Mouse (Mus musculus): Measurements from ENCODE around the gene Tex101.
"Not testable (repeated sequence)": the region's sequence is repeated elsewhere in the genome, so short reads cannot be mapped to it uniquely, and the experiment has no call there.

The Tex101 gene

DNA sequence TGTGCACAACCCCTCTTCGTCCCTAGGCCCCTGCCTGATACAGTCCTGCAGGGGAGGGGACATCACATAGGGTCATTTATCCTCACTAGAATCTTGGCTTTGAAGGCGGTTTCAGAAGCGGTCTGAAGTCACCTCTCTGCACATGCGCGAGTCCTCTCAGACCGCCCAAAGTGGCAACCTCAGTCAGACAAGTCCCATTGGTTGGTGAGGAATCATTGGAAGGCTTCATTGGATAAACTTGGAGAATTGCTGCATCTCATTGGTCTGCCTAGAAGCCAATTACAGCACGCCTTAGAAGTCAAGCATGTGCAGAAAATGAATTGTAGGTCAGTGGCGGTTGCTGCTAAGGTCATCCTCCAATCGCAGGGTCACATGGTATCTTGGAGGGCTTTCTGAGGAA lies at the start of gene Tex101:
Gene Tex101, minus strand, starts transcription at position 101 of the 400 bp plus-strand sequence.
- DNase-seq (ENCODE audit: low spot score) = no peak

- DNase-seq (ENCODE audit: low spot score) = no peak
These were observed 38.6 kb upstream of the Tex101 start for GRCm38 (mm10) chr7:24715039-24715438.

DNA sequence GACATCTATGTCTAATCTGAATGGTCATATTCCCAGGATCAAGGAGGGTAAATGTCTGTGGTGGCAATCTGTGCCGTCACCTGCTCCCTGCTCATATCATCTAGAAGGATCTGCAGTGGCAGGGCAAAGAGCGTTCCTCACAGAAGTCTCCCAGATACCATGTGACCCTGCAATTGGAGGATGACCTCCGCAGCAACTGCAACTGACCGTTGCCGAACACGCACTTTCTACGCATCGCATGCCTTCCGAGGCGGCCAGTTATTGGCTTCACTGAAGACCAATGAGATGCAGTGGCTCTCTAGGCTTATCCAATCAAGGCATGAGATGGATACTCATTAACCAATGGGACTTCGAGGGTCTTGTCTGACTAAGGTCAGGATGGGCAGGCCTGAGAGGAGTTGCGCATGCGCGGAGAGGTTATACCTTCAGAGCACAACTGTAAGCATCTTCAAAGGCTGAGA lies 32.4 kb upstream of the Tex101 start, which contains the start of gene BC049730:
Gene BC049730, plus strand, starts transcription at position 411 of the 461 bp plus-strand sequence.
- DNase-seq (ENCODE audit: low spot score) = no peak

DNA sequence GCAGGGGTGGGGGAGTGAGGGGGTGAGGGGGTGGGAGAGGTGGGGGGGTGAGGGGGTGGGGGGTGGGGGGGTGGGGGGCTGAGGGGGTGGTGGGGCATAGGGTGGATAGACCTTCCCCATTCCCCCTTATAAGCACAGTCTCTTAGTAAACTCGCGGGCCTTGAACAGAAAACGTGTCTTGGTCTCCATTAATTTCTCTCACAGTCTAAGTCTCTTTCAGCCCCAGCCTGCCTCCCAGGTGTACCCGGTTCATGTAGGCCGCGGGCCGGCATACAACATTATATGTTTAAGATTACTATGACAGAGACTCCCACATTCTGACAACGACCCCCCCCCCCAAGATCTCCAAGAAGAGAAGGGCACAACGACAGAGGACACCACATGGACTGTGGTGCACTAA lies 26.4 kb upstream of the Tex101 start:
- DNase-seq (ENCODE audit: low spot score) = not testable (repeated sequence)

DNA sequence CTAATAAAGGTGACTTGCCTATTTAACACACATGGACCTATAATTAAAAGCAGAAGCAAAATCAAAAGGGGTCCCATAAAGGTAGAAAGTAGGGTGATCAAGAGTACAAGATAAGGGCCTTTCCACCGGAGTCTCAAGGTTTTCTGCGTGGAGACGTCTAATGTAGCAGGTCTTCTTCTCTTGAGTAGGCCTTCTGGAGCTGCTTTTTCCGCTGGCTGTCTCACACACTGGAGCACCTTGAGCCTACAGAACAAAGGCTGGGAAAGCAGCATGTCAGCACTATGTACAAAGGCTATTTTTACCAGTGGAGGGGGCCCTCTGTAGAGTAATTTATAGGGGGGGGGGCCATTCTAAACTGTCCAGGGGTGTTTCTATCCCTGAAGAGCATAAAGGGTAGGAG lies 21.4 kb upstream of the Tex101 start:
- not testable (repeated sequence) for DNase-seq (ENCODE audit: low spot score)

DNA sequence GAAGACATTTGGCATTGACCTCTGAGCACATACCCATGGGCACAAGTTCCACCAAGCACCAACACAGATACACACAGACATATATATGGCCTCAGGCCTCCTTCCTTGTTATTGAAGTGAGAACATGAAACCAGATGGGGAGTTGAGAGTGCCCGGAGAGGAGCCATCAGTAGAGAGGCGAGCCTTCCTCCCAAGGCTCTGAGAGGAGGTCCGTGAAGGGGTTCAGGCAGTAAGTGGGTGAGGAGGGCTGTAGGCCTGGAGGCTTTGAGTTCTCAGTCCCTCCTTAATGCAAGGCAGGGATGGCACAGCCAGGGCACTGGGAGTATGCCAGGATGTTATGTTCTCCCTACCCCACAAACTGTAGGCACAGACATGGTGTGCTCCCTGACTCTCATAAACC lies 16.2 kb upstream of the Tex101 start:
- not testable (repeated sequence) for DNase-seq (ENCODE audit: low spot score)

- DNase-seq (ENCODE audit: low spot score) = not testable (repeated sequence)
These were observed 11.0 kb upstream of the Tex101 start for GRCm38 (mm10) chr7:24687519-24687918.

DNA sequence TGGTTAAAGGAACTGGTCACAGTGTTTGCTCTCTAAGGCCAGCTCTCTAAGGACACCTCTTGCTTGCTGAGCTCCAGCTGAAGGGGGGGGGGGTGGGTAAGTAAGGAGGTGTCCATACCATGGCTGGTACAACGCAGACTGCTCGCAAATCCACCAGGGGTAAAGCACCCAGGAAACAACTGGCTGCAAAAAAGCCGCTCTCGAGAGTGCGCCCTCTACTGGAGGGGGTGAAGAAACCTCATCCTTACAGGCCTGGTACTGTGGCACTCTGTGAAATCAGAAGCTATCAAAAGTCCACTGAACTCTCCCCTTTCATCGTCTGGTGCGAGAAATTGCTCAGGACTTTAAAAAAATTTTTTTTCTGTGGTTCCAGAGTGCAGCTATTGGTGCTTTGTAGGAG lies 7.6 kb upstream of the Tex101 start:
- DNase-seq (ENCODE audit: low spot score) = not testable (repeated sequence)

DNA sequence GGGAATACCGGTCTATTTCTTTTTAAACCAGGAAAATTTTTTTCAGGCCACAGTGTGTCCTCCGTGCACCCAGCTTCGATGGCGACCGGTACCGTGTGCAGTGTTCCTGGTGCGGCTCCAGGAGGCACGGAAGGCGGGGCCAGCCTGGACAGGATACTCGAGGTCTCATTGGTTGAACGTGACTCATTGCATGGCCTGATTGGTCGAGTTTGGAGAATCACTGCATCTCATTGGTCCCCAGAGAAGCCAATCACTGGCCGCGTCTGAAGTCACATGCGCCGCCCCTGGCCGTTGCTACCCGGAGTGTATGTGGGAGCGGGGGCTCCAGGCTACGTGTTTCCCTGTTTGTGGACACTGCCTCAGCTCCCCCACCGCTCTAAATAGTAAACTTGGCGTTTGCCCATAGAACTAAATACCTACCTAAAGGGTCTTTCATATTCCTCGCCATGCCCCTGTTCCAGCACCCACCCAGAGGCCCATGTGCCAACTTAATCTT lies 4.5 kb downstream of the Tex101 start:
- DNase-seq (ENCODE audit: low spot score) = no peak

DNA sequence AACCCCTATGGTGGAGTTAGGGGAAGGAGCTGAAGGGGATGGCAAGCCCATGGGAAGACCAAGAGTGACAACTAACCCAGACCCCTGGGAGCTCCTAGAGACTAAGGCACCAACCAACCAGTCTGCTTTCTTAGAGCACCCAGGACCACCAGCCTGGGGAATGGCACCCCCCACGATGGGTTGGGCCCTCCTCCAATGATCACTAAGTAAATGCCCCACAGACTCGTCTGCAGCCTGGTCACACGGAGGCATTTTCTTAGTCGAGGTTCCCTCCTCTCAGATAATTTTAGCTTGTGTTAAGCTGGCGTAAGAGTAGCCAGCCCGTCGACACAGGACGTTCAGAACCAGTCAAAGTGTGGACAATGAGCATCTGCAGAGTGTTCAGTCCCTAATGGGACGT lies 11.5 kb downstream of the Tex101 start:
- no peak for DNase-seq (ENCODE audit: low spot score)

DNA sequence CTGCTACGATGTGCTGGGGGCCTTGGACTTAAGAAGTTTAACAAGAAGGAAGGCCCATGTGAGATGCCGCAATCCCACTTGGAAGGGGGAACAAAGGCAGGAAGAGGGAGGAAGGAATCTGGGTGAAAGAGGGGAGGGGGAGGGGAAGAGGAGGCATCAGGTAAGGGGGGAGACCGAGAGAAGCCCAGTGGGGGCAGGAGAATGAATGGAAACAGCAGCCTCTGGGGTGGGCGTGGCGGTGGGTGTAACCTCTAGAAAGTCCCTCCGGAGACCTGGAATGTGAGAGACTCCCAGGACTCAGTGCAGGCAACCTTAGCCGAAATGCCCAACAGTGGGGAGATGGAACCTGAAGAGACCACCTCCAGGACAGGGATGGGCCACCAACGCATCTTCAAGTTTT lies 12.2 kb downstream of the Tex101 start:
- DNase-seq (ENCODE audit: low spot score) = no peak

DNA sequence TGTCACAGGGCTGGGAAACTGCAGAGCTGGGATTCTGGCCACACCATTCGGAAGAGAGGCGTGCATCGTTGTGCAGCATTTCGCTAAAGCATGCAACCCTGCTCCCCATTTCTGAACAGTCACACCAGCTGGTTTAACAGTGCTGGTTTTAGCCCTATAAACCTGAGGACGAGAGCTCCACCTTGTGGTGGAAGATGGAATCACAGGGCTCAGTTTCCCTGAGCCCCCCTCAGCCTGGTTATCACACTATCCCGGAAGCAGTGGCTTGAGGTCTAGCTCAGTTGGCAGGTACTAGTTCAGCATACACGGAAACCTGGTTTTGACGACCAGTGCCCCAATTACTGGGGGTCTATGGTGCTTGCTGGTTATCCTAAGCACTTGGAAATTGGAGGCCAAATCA lies 13.9 kb downstream of the Tex101 start:
- no peak for DNase-seq (ENCODE audit: low spot score)

DNA sequence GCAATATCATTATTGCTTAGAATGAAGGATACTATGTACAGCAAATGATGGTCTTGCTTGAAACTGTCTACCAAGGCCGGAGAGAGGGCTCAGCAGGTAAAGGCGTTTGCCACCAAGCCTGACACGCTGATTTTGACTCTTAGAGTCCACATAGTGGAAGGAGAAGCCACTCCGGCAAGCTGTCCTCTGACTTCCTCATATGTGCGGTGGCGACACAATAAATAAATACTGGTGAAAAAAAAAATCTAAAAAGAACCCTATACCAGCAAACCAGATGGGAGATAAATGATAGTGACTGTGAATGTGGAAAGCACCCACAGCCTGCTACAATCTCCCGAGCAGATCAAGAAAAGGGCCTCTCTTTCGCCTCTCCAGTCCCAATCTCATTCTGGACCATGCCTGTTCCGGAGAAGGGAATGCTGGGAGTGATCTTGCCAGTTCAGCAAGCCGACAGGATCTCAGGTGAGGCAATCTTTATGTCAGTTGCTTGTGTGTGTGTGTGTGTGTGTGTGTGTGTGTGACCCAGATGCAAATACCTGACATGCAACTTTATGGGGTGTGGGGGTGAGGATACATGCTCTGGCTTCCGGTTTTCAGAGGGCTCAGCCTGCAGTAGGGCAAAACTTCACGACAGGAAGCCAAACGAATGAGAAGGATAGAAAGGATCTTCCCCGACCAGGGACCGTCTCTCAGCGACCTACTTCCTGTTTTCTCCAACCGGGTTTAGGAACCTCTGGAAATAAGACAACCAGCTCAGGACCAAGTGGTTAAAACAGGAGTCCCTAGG lies 15.2 kb downstream of the Tex101 start:
- DNase-seq (ENCODE audit: low spot score) = no peak

- DNase-seq (ENCODE audit: low spot score) = no peak
These were observed 16.6 kb downstream of the Tex101 start for GRCm38 (mm10) chr7:24659737-24660357.

- no peak for DNase-seq (ENCODE audit: low spot score)
These were observed 22.8 kb downstream of the Tex101 start for GRCm38 (mm10) chr7:24653681-24654080.

- no peak for DNase-seq (ENCODE audit: low spot score)
These were observed 30.0 kb downstream of the Tex101 start for GRCm38 (mm10) chr7:24646486-24646885.

DNA sequence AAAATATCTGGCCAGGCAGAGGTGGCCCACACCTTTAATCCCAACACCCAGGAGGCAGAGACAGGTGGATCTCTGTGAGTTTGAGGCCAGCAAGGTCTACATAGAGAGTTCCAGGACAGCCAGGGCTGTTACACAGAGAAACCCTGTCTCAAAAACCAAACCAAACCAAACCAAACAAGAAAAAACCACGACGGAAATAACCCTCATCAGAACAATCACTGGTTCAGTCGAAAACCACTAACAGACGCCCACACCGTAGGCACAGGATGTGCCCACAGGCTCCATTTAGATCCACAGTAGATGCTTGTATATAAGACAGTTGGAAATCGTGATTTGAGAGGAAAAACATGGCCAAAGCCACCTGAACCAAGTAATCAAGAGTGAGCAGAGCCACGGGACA lies 31.5 kb downstream of the Tex101 start:
- DNase-seq (ENCODE audit: low spot score) = no peak

- DNase-seq (ENCODE audit: low spot score) = no peak
These were observed 32.0 kb downstream of the Tex101 start for GRCm38 (mm10) chr7:24644492-24644891.

- DNase-seq (ENCODE audit: low spot score) = no peak
These were observed 34.0 kb downstream of the Tex101 start for GRCm38 (mm10) chr7:24642491-24642890.

GRCm38 (mm10) chr7:24640450-24640849 lies 36.0 kb downstream of the Tex101 start:
- no peak for DNase-seq (ENCODE audit: low spot score)

- DNase-seq (ENCODE audit: low spot score) = no peak
These were observed 38.2 kb downstream of the Tex101 start for GRCm38 (mm10) chr7:24638026-24638856.

GRCm38 (mm10) chr7:24637046-24637445 lies 39.4 kb downstream of the Tex101 start:
- no peak for DNase-seq (ENCODE audit: low spot score)
